Mouse (Mus musculus): ENCODE measurements around the gene B230219D22Rik.

DNA sequence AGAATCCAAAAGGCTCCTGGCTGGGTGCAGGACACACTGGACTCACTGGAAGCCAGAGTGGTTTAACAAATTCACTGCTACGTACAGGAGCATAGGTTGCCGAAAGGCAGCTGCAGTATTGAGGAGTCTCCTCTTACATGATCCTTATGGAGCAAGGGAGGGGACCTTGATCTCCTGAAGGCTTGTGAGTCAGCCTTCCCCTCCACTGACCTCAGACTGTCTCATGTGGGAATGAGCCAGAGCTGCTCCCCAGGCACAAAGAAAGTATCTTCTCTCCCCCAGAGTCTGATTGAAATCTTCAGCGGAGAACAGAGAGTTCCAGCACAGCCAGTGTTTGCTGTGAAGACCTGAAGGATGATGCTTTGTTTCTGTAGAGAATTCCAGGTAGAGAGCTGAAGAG lies 9.3 kb upstream of the B230219D22Rik start:
- TF ChIP-seq POLR2A (IDR thresholded peaks at IDR 0.05; ENCODE audit: borderline replicate concordance, low read depth, low read length) (no peak), CTCF (IDR thresholded peaks at IDR 0.05; ENCODE audit: low read depth, low read length) (no peak)

Measured in bone marrow macrophage, adult 2 months (primary cell).